Mouse (Mus musculus) cerebellum, postnatal 36 days (tissue): ENCODE measurements around the gene Trpm8.

Experiments
- DNase-seq, 2 experiments: peaks; one replicate each; pipeline ENCODE4 v3.0.0; 2021 to 2022; ENCODE audit warnings: mixed read lengths in 2 of 2

Gene Trpm8

GRCm38 (mm10) chr1:88248658-88249057 lies 28.8 kb upstream of the Trpm8 start:
- no peak for DNase-seq

GRCm38 (mm10) chr1:88249596-88249995 lies 27.9 kb upstream of the Trpm8 start:
- DNase-seq: no peak

- DNase-seq: no peak
Measured at GRCm38 (mm10) chr1:88250023-88250422, 27.4 kb upstream of the Trpm8 start.

GRCm38 (mm10) chr1:88253106-88253505 lies 24.4 kb upstream of the Trpm8 start:
- no peak for DNase-seq

- no peak for DNase-seq
Measured at GRCm38 (mm10) chr1:88253540-88253939, 23.9 kb upstream of the Trpm8 start.

GRCm38 (mm10) chr1:88254793-88255465 lies 22.5 kb upstream of the Trpm8 start:
- no peak for DNase-seq

GRCm38 (mm10) chr1:88255466-88255857 lies 22.0 kb upstream of the Trpm8 start:
- no peak for DNase-seq

- DNase-seq: peak in 1 of 2 experiments; percentile 51
Measured at GRCm38 (mm10) chr1:88255989-88256754, 21.3 kb upstream of the Trpm8 start.

- no peak for DNase-seq
Measured at GRCm38 (mm10) chr1:88256886-88257663, 20.4 kb upstream of the Trpm8 start.

- no peak for DNase-seq
Measured at GRCm38 (mm10) chr1:88257681-88258080, 19.8 kb upstream of the Trpm8 start.

- no peak for DNase-seq
Measured at GRCm38 (mm10) chr1:88258361-88258760, 19.1 kb upstream of the Trpm8 start.

GRCm38 (mm10) chr1:88258881-88259642 lies 18.4 kb upstream of the Trpm8 start:
- no peak for DNase-seq

GRCm38 (mm10) chr1:88259643-88260024 lies 17.8 kb upstream of the Trpm8 start:
- no peak for DNase-seq

- no peak for DNase-seq
Measured at GRCm38 (mm10) chr1:88260114-88260513, 17.3 kb upstream of the Trpm8 start.

GRCm38 (mm10) chr1:88260604-88261377 lies 16.7 kb upstream of the Trpm8 start:
- DNase-seq: no peak

- DNase-seq: no peak
Measured at GRCm38 (mm10) chr1:88261706-88262105, 15.8 kb upstream of the Trpm8 start.

GRCm38 (mm10) chr1:88262255-88262654 lies 15.2 kb upstream of the Trpm8 start:
- DNase-seq: no peak

- no peak for DNase-seq
Measured at GRCm38 (mm10) chr1:88262961-88263360, 14.5 kb upstream of the Trpm8 start.

GRCm38 (mm10) chr1:88263778-88264177 lies 13.7 kb upstream of the Trpm8 start:
- DNase-seq: no peak

- no peak for DNase-seq
Measured at GRCm38 (mm10) chr1:88264237-88264868, 13.1 kb upstream of the Trpm8 start.

- DNase-seq: no peak
Measured at GRCm38 (mm10) chr1:88264869-88265240, 12.6 kb upstream of the Trpm8 start.

- no peak for DNase-seq
Measured at GRCm38 (mm10) chr1:88266123-88266522, 11.3 kb upstream of the Trpm8 start.
